Mouse (Mus musculus): ENCODE results near the gene Colgalt1. TPM values are rescaled to one million over a fixed set of nuclear protein-coding genes. Genes with fewer than 3 reads are reported as not detected.

Gene Colgalt1
- polyA plus RNA-seq, 1 experiment, result 87.0 TPM

GRCm38 (mm10) chr8:71602666-71603334 lies 8.0 kb upstream of the Colgalt1 start:
- Histone ChIP-seq H3K27me3 (ENCODE audit: control insufficient read depth, insufficient read depth, insufficient read length) (no peaks in the 10 kb centered on the region), H3K79me2 (ENCODE audit: control insufficient read depth, insufficient read depth) (no peaks in the 10 kb centered on the region), H3K36me3 (ENCODE audit: control insufficient read depth, insufficient read depth) (no peaks in the 10 kb centered on the region), H3ac (ENCODE audit: control insufficient read depth, insufficient read length) (no peak overlapping the region), H3K4me3 (no peak overlapping the region), H3K4me2 (ENCODE audit: low read depth) (no peak overlapping the region)
- TF ChIP-seq MAX (IDR thresholded peaks at IDR 0.05; ENCODE audit: low read depth) (no peak), TCF3 (IDR thresholded peaks at IDR 0.05; ENCODE audit: insufficient read length, low read depth) (no peak), MYOG (IDR thresholded peaks at IDR 0.05; ENCODE audit: control insufficient read depth in 1 of 3, insufficient read depth in 1 of 3, insufficient read length in 2 of 3, low read depth in 2 of 3) (no peak), TCF12 (IDR thresholded peaks at IDR 0.05; ENCODE audit: insufficient read depth, poor library complexity, severe bottlenecking) (no peak), REST (IDR thresholded peaks at IDR 0.05; ENCODE audit: insufficient read depth, insufficient read length) (no peak), MYOD1 (IDR thresholded peaks at IDR 0.05; ENCODE audit: control insufficient read depth in 1 of 3, insufficient read length in 2 of 3, low read depth in 2 of 3) (no peak), POLR2A (IDR thresholded peaks at IDR 0.05; ENCODE audit: insufficient read length, low read depth) (no peak), E2F4 (IDR thresholded peaks at IDR 0.05; ENCODE audit: insufficient read depth) (no peak), POLR2AphosphoS2 (IDR thresholded peaks at IDR 0.05; ENCODE audit: insufficient read length, low read depth) (no peak)

- no peaks in the 10 kb centered on the region for H3K79me2 ChIP-seq (ENCODE audit: control insufficient read depth, insufficient read depth)
- H3ac ChIP-seq (ENCODE audit: control insufficient read depth, insufficient read length), result no peak overlapping the region
- no peaks in the 10 kb centered on the region for H3K36me3 ChIP-seq (ENCODE audit: control insufficient read depth, insufficient read depth)
- TF ChIP-seq TCF12 (IDR thresholded peaks at IDR 0.05; ENCODE audit: insufficient read depth, poor library complexity, severe bottlenecking) (no peak), E2F4 (IDR thresholded peaks at IDR 0.05; ENCODE audit: insufficient read depth) (no peak), MYOG (IDR thresholded peaks at IDR 0.05; ENCODE audit: control insufficient read depth in 1 of 3, insufficient read depth in 1 of 3, insufficient read length in 2 of 3, low read depth in 2 of 3) (no peak), MAX (IDR thresholded peaks at IDR 0.05; ENCODE audit: low read depth) (no peak), POLR2A (IDR thresholded peaks at IDR 0.05; ENCODE audit: insufficient read length, low read depth) (no peak), TCF3 (IDR thresholded peaks at IDR 0.05; ENCODE audit: insufficient read length, low read depth) (no peak), MYOD1 (IDR thresholded peaks at IDR 0.05; ENCODE audit: control insufficient read depth in 1 of 3, insufficient read length in 2 of 3, low read depth in 2 of 3) (no peak), USF1 (IDR thresholded peaks at IDR 0.05; ENCODE audit: low read depth) (no peak), CEBPB (IDR thresholded peaks at IDR 0.05; ENCODE audit: insufficient read depth, poor library complexity, severe bottlenecking) (no peak), REST (IDR thresholded peaks at IDR 0.05; ENCODE audit: insufficient read depth, insufficient read length) (no peak), POLR2AphosphoS2 (IDR thresholded peaks at IDR 0.05; ENCODE audit: insufficient read length, low read depth) (no peak)
- no peak overlapping the region for H3K4me3 ChIP-seq
- no peaks in the 10 kb centered on the region for H3K27me3 ChIP-seq (ENCODE audit: control insufficient read depth, insufficient read depth, insufficient read length)
- no peak overlapping the region for H3K4me2 ChIP-seq (ENCODE audit: low read depth)
Measured at GRCm38 (mm10) chr8:71604021-71604420, 6.8 kb upstream of the Colgalt1 start.

GRCm38 (mm10) chr8:71612141-71612540 lies 1.3 kb downstream of the Colgalt1 start:
- TF ChIP-seq POLR2AphosphoS2 (IDR thresholded peaks at IDR 0.05; ENCODE audit: insufficient read length, low read depth) (no peak), CEBPB (IDR thresholded peaks at IDR 0.05; ENCODE audit: insufficient read depth, poor library complexity, severe bottlenecking) (no peak), E2F4 (IDR thresholded peaks at IDR 0.05; ENCODE audit: insufficient read depth) (no peak), TCF3 (IDR thresholded peaks at IDR 0.05; ENCODE audit: insufficient read length, low read depth) (no peak)
- Histone ChIP-seq H3K79me2 (ENCODE audit: control insufficient read depth, insufficient read depth) (peaks cover 3% of the 10 kb centered on the region), H3K36me3 (ENCODE audit: control insufficient read depth, insufficient read depth) (no peaks in the 10 kb centered on the region), H3K27me3 (ENCODE audit: control insufficient read depth, insufficient read depth, insufficient read length) (no peaks in the 10 kb centered on the region), H3K4me3 (peak overlapping the region; percentile 44), H3ac (ENCODE audit: control insufficient read depth, insufficient read length) (no peak overlapping the region), H3K4me2 (ENCODE audit: low read depth) (peak overlapping the region; percentile 73)

- no peaks in the 10 kb centered on the region for H3K36me3 ChIP-seq (ENCODE audit: control insufficient read depth, insufficient read depth)
- H3ac ChIP-seq (ENCODE audit: control insufficient read depth, insufficient read length), result no peak overlapping the region
- H3K4me3 ChIP-seq, result no peak overlapping the region
- H3K79me2 ChIP-seq (ENCODE audit: control insufficient read depth, insufficient read depth), result peaks cover 3% of the 10 kb centered on the region
- peak in 1 of 3 experiments; percentile 14 for TF ChIP-seq MYOD1 (IDR thresholded peaks at IDR 0.05; ENCODE audit: control insufficient read depth in 1 of 3, insufficient read length in 2 of 3, low read depth in 2 of 3)
- TF ChIP-seq E2F4 (IDR thresholded peaks at IDR 0.05; ENCODE audit: insufficient read depth), result no peak
- no peak for TF ChIP-seq MYOG (IDR thresholded peaks at IDR 0.05; ENCODE audit: control insufficient read depth in 1 of 3, insufficient read depth in 1 of 3, insufficient read length in 2 of 3, low read depth in 2 of 3)
- no peaks in the 10 kb centered on the region for H3K27me3 ChIP-seq (ENCODE audit: control insufficient read depth, insufficient read depth, insufficient read length)
- no peak overlapping the region for H3K4me2 ChIP-seq (ENCODE audit: low read depth)
Measured at GRCm38 (mm10) chr8:71613418-71613817, 2.6 kb downstream of the Colgalt1 start.

- Histone ChIP-seq H3K79me2 (ENCODE audit: control insufficient read depth, insufficient read depth) (no peaks in the 10 kb centered on the region), H3K4me2 (ENCODE audit: low read depth) (no peak overlapping the region)
Measured at GRCm38 (mm10) chr8:71619786-71620185, 9.0 kb downstream of the Colgalt1 start.

More at GRCm38 (mm10) chr8:71619786-71620185, 9.0 kb downstream of the Colgalt1 start:
- H3K36me3 ChIP-seq (ENCODE audit: control insufficient read depth, insufficient read depth), result peaks cover 31% of the 10 kb centered on the region
- no peak overlapping the region for H3K4me3 ChIP-seq
- H3K27me3 ChIP-seq (ENCODE audit: control insufficient read depth, insufficient read depth, insufficient read length), result no peaks in the 10 kb centered on the region
- H3ac ChIP-seq (ENCODE audit: control insufficient read depth, insufficient read length), result no peak overlapping the region
- TF ChIP-seq TCF3 (IDR thresholded peaks at IDR 0.05; ENCODE audit: insufficient read length, low read depth), result no peak
- peak in 1 of 3 experiments; percentile 6 for TF ChIP-seq MYOD1 (IDR thresholded peaks at IDR 0.05; ENCODE audit: control insufficient read depth in 1 of 3, insufficient read length in 2 of 3, low read depth in 2 of 3)

All from myocyte (in vitro differentiated cells).